Comparison of ENCODE assay signal across 8 mouse cellular contexts in genomic region chr15:98533035-98533531, GRCm38 (mm10). TPM values are rescaled to one million over a fixed set of nuclear protein-coding genes. Genes with fewer than 3 reads are reported as not detected.
A peak's percentile ranks its signal among the peaks of the same experiment; 100 is the strongest.
DNase-seq lines count a peak whose midpoint lies in the region; ATAC-seq and TF ChIP-seq lines count a peak whose summit lies in the region.

No protein-coding gene starts in this region.

- DNase-seq in A20 (ENCODE audit: low read depth, low spot score), result peak; percentile 53
- no peak for DNase-seq in frontal cortex, postnatal 36 days (ENCODE audit: low spot score in 2 of 2)
- no peak for DNase-seq in gastrocnemius, postnatal 36 days

- no peak for TF ChIP-seq CTCF in cortical plate, adult 2 months (IDR thresholded peaks at IDR 0.05; ENCODE audit: extremely low read depth, insufficient read depth, low read length)

- WGBS in intestine, embryonic 15.5 days, result 0% methylated on average over 18 of the region's 18 CpGs
- under 1% methylated on average over 18 of the region's 18 CpGs for WGBS in neural tube, embryonic 13.5 days

- H3K9me3 ChIP-seq in erythroblast, embryonic 14.5 days (ENCODE audit: control insufficient read depth, low read length), result no peaks in the 10 kb centered on the region
- no peaks in the 10 kb centered on the region for H3K9me3 ChIP-seq in intestine, embryonic 15.5 days
- no peaks in the 10 kb centered on the region for H3K9me3 ChIP-seq in neural tube, embryonic 13.5 days

- H3K4me3 ChIP-seq in erythroblast, embryonic 14.5 days (replicated peaks), result peak overlapping the region; percentile 78
- peak overlapping the region; percentile 83 for H3K4me3 ChIP-seq in cortical plate, adult 2 months (ENCODE audit: insufficient read depth, low read length)
- H3K4me3 ChIP-seq in intestine, embryonic 15.5 days (replicated peaks), result peak overlapping the region; percentile 69
- H3K4me3 ChIP-seq in neural tube, embryonic 13.5 days, result peak overlapping the region; percentile 84

- H3K27ac ChIP-seq in cortical plate, adult 2 months (ENCODE audit: insufficient read depth, low read length), result no peak overlapping the region
- 0 out of 2 replicates have a peak overlapping the region, but pooled peaks have one; percentile 98 for H3K27ac ChIP-seq in intestine, embryonic 15.5 days
- no peak overlapping the region; the same call in 1 of the 2 replicates for H3K27ac ChIP-seq in neural tube, embryonic 13.5 days (replicated peaks)

- intact Hi-C loops in gastrocnemius, postnatal 36 days (cut with DNase I), result loop anchor here (5.0 kb wide), 1 partner anchor 34 kb away; no protein-coding TSS in a partner anchor

- TF ChIP-seq POLR2A in cortical plate, adult 2 months (IDR thresholded peaks at IDR 0.05; ENCODE audit: extremely low read depth, insufficient read depth, low read length), result no peak

- peaks cover 56% of the 10 kb centered on the region for H3K36me3 ChIP-seq in erythroblast, embryonic 14.5 days (ENCODE audit: control insufficient read depth)
- peaks cover 12% of the 10 kb centered on the region; the same call in 1 of the 2 replicates for H3K36me3 ChIP-seq in intestine, embryonic 15.5 days
- H3K36me3 ChIP-seq in neural tube, embryonic 13.5 days, result peaks cover 45% of the 10 kb centered on the region

- peak overlapping the region; percentile 70 for H3K4me2 ChIP-seq in intestine, embryonic 15.5 days (replicated peaks)
- peak overlapping the region; percentile 95 for H3K4me2 ChIP-seq in neural tube, embryonic 13.5 days

- ATAC-seq in erythroblast, adult 5-6 weeks (replicated peaks; ENCODE audit: low FRiP score, poor library complexity, severe bottlenecking), result no peak
- 0 out of 2 replicates have a peak, but pooled peaks have one; percentile 1 for ATAC-seq in intestine, embryonic 15.5 days
- no peak for ATAC-seq in neural tube, embryonic 13.5 days (ENCODE audit: low read depth)

- peak overlapping the region; percentile 84 for H3K9ac ChIP-seq in intestine, embryonic 15.5 days
- peak overlapping the region; percentile 94 for H3K9ac ChIP-seq in neural tube, embryonic 13.5 days

- peaks cover 31% of the 10 kb centered on the region for H3K4me1 ChIP-seq in erythroblast, embryonic 14.5 days (ENCODE audit: control insufficient read depth)
- H3K4me1 ChIP-seq in cortical plate, adult 2 months (ENCODE audit: control insufficient read depth, insufficient read depth, low read length), result no peaks in the 10 kb centered on the region
- H3K4me1 ChIP-seq in intestine, embryonic 15.5 days (replicated peaks), result peaks cover 3% of the 10 kb centered on the region; the same call in 1 of the 2 replicates
- H3K4me1 ChIP-seq in neural tube, embryonic 13.5 days (replicated peaks), result peaks cover 28% of the 10 kb centered on the region

- H3K27me3 ChIP-seq in erythroblast, embryonic 14.5 days (ENCODE audit: control insufficient read depth), result no peaks in the 10 kb centered on the region
- H3K27me3 ChIP-seq in intestine, embryonic 15.5 days (replicated peaks), result no peaks in the 10 kb centered on the region
- H3K27me3 ChIP-seq in neural tube, embryonic 13.5 days, result no peaks in the 10 kb centered on the region

RNA-seq across cellular contexts. Expression of gene Kansl2, which starts 1.0 kb away (rescaled TPM):
- 2.3 and 2.7 TPM in 2 replicates for polyA plus RNA-seq in erythroblast, embryonic 14.5 days (2012)
- total RNA-seq in erythroblast, adult 5-6 weeks (2015; ENCODE audit: low replicate concordance), result 15.9 and 17.1 TPM in 2 replicates
- total RNA-seq in erythroblast, adult 5-6 weeks (2017; ENCODE audit: low replicate concordance), result 4.9 and 11.4 TPM in 2 replicates
- 52.9 and 55.7 TPM in 2 replicates for polyA plus RNA-seq in cortical plate, adult 2 months (2012; rRNA removed)
- 81.4 and 86.7 TPM in 2 replicates for polyA plus RNA-seq in intestine, embryonic 15.5 days (2015; fragmentation: Nextera tagmentation; extraction: Ambion mirVana)
- 132 and 147 TPM in 2 replicates for polyA plus RNA-seq in neural tube, embryonic 13.5 days (2015; fragmentation: Nextera tagmentation; extraction: Ambion mirVana)
- 10 to 100 TPM; 62.2 to 64.5 TPM for total RNA-seq in gastrocnemius, postnatal 36 days (2021)

RNA-seq across cellular contexts. Expression of gene Ccnt1, which starts 37.6 kb away (rescaled TPM):
- polyA plus RNA-seq in erythroblast, embryonic 14.5 days (2012), result 0.41 and 0.61 TPM in 2 replicates
- total RNA-seq in erythroblast, adult 5-6 weeks (2015; ENCODE audit: low replicate concordance), result 23.8 and 41.1 TPM in 2 replicates
- 37.2 and 38.3 TPM in 2 replicates for total RNA-seq in erythroblast, adult 5-6 weeks (2017; ENCODE audit: low replicate concordance)
- polyA plus RNA-seq in cortical plate, adult 2 months (2012; rRNA removed), result 17.4 and 17.9 TPM in 2 replicates
- 42.4 and 44.9 TPM in 2 replicates for polyA plus RNA-seq in intestine, embryonic 15.5 days (2015; fragmentation: Nextera tagmentation; extraction: Ambion mirVana)
- 68.7 and 76.3 TPM in 2 replicates for polyA plus RNA-seq in neural tube, embryonic 13.5 days (2015; fragmentation: Nextera tagmentation; extraction: Ambion mirVana)
- 10 to 100 TPM; 12.4 to 17.9 TPM for total RNA-seq in gastrocnemius, postnatal 36 days (2021)

RNA-seq across cellular contexts. Expression of gene 4930415O20Rik, which starts 37.7 kb away (rescaled TPM):
- polyA plus RNA-seq in erythroblast, embryonic 14.5 days (2012), result not detected in 2 replicates
- total RNA-seq in erythroblast, adult 5-6 weeks (2015; ENCODE audit: low replicate concordance), result not detected in 2 replicates
- total RNA-seq in erythroblast, adult 5-6 weeks (2017; ENCODE audit: low replicate concordance), result not detected in 2 replicates
- not detected in 2 replicates for polyA plus RNA-seq in cortical plate, adult 2 months (2012; rRNA removed)
- polyA plus RNA-seq in intestine, embryonic 15.5 days (2015; fragmentation: Nextera tagmentation; extraction: Ambion mirVana), result 0.77 TPM in 1 of 2 replicates, not detected in the other
- not detected in 2 replicates for polyA plus RNA-seq in neural tube, embryonic 13.5 days (2015; fragmentation: Nextera tagmentation; extraction: Ambion mirVana)
- under 1 TPM in 1 of 2 experiments, not detected in 1; 0.87 TPM for total RNA-seq in gastrocnemius, postnatal 36 days (2021)

RNA-seq across cellular contexts. Expression of gene Olfr279, which starts 40.9 kb away (rescaled TPM):
- not detected in 2 replicates for polyA plus RNA-seq in erythroblast, embryonic 14.5 days (2012)
- total RNA-seq in erythroblast, adult 5-6 weeks (2015; ENCODE audit: low replicate concordance), result not detected in 2 replicates
- 0.17 TPM in 1 of 2 replicates, not detected in the other for total RNA-seq in erythroblast, adult 5-6 weeks (2017; ENCODE audit: low replicate concordance)
- polyA plus RNA-seq in cortical plate, adult 2 months (2012; rRNA removed), result 0.04 and 0.19 TPM in 2 replicates
- polyA plus RNA-seq in intestine, embryonic 15.5 days (2015; fragmentation: Nextera tagmentation; extraction: Ambion mirVana), result not detected in 2 replicates
- not detected in 2 replicates for polyA plus RNA-seq in neural tube, embryonic 13.5 days (2015; fragmentation: Nextera tagmentation; extraction: Ambion mirVana)
- not detected for total RNA-seq in gastrocnemius, postnatal 36 days (2021)

RNA-seq across cellular contexts. Expression of gene Lalba, which starts 50.6 kb away (rescaled TPM):
- polyA plus RNA-seq in erythroblast, embryonic 14.5 days (2012), result not detected in 2 replicates
- total RNA-seq in erythroblast, adult 5-6 weeks (2015; ENCODE audit: low replicate concordance), result not detected in 2 replicates
- not detected in 2 replicates for total RNA-seq in erythroblast, adult 5-6 weeks (2017; ENCODE audit: low replicate concordance)
- not detected in 2 replicates for polyA plus RNA-seq in cortical plate, adult 2 months (2012; rRNA removed)
- polyA plus RNA-seq in intestine, embryonic 15.5 days (2015; fragmentation: Nextera tagmentation; extraction: Ambion mirVana), result 0.23 TPM in 1 of 2 replicates, not detected in the other
- polyA plus RNA-seq in neural tube, embryonic 13.5 days (2015; fragmentation: Nextera tagmentation; extraction: Ambion mirVana), result not detected in 2 replicates
- not detected for total RNA-seq in gastrocnemius, postnatal 36 days (2021)

Comparison
In these comparisons a context has a peak if more than half of its experiments do, and no peak if none do; other contexts are left out.
1. RNA of gene Kansl2, which starts 1.0 kb away (polyA plus RNA-seq): 132 to 147 TPM in neural tube, embryonic 13.5 days, 81.4 to 86.7 TPM in intestine, embryonic 15.5 days and 52.9 to 55.7 TPM in cortical plate, adult 2 months; 2.3 to 2.7 TPM in erythroblast, embryonic 14.5 days; every median in the first group is over 10 times any median in the second.
2. RNA of gene Ccnt1, which starts 37.6 kb away (polyA plus RNA-seq): 68.7 to 76.3 TPM in neural tube, embryonic 13.5 days, 42.4 to 44.9 TPM in intestine, embryonic 15.5 days and 17.4 to 17.9 TPM in cortical plate, adult 2 months; 0.41 to 0.61 TPM in erythroblast, embryonic 14.5 days; every median in the first group is over 10 times any median in the second.
3. Peak in every context shown above with its lines, with median percentiles within 50 percentile points of each other: H3K4me3 ChIP-seq.